Mouse (Mus musculus): Measurements from ENCODE around the gene Dnajc30.

The Dnajc30 gene

GRCm38 (mm10) chr5:135109017-135109416, 45.0 kb downstream of the Dnajc30 start:
- no peak for DNase-seq (ENCODE audit: low read depth, low spot score)

- DNase-seq (ENCODE audit: low read depth, low spot score) = no peak
Measured at GRCm38 (mm10) chr5:135109426-135109825, 45.4 kb downstream of the Dnajc30 start.

- DNase-seq (ENCODE audit: low read depth, low spot score) = no peak
Measured at GRCm38 (mm10) chr5:135109976-135110375, 46.0 kb downstream of the Dnajc30 start.

- no peak for DNase-seq (ENCODE audit: low read depth, low spot score)
Measured at GRCm38 (mm10) chr5:135113782-135114181, 49.8 kb downstream of the Dnajc30 start.

- no peak for DNase-seq (ENCODE audit: low read depth, low spot score)
Measured at GRCm38 (mm10) chr5:135115241-135115640, 51.2 kb downstream of the Dnajc30 start.

Data from brain, embryonic 18.5 days (tissue).